Mouse (Mus musculus): Measurements from ENCODE around the gene Clic3. TPM values are rescaled to one million over a fixed set of nuclear protein-coding genes. Genes with fewer than 3 reads are reported as not detected.

Clic3 gene
- total and polyA plus RNA-seq, 3 experiments, result 0.15 to 0.27 TPM; not detected in 1

DNA sequence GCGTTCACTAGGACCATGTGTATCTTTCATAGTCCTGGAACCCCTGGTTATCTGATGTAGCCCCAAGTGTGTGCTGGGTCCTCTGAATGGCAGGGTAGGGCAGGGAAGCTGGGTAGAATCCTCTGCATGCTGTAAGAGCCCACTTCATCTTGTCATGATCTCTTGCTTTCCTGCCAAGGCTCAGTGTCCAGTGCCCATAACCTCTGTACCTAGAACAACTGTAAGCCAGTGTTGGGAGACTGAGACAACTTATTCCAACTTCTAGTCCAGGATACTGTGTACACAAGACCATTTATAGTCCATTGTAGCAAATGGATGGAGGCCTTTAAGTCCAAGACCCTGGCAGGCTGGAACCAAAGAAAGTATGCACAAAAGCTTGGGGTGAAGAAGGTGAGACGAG, 8.6 kb downstream of the Clic3 start:
- Histone ChIP-seq H3K27me3 (ENCODE audit: control insufficient read depth in 1 of 2, insufficient read depth in 2 of 2, low read length in 2 of 2) (peaks cover 0 to under 1% of the 10 kb centered on the region in 2 experiments; a peak in 1 of 4 replicates), H3K27ac (ENCODE audit: control insufficient read depth, low read depth, low read length) (no peak overlapping the region), H3K4me1 (ENCODE audit: control insufficient read depth in 1 of 2, insufficient read depth in 2 of 2, low read length in 2 of 2) (peaks cover 4 to 6% of the 10 kb centered on the region in 2 experiments; a peak in 3 of 4 replicates), H3K9me3 (replicated peaks; ENCODE audit: insufficient read depth, low read length) (no peaks in the 10 kb centered on the region), H3K9ac (ENCODE audit: control insufficient read depth, low read depth, low read length, poor library complexity, severe bottlenecking) (no peak overlapping the region), H3K4me3 (ENCODE audit: control insufficient read depth in 1 of 2, insufficient read depth in 1 of 2, low read depth in 2 of 2, low read length in 2 of 2) (no peak overlapping the region), H3K79me2 (ENCODE audit: control insufficient read depth, insufficient read depth, low read length, poor library complexity) (peaks cover 2% of the 10 kb centered on the region; the same call in 1 of the 2 replicates), H3K36me3 (ENCODE audit: control insufficient read depth in 1 of 2, insufficient read depth in 2 of 2, low read length in 2 of 2) (no peaks in the 10 kb centered on the region)
- no peak for DNase-seq (ENCODE audit: low read depth, low spot score)
- TF ChIP-seq POLR2AphosphoS5 (IDR thresholded peaks at IDR 0.05; ENCODE audit: borderline replicate concordance, low read depth, low read length), result no peak
- no peak for TF ChIP-seq GATA1 (IDR thresholded peaks at IDR 0.05; ENCODE audit: low read depth, low read length)
- no peak for TF ChIP-seq JUND (IDR thresholded peaks at IDR 0.05; ENCODE audit: low read depth, low read length)
- no peak for TF ChIP-seq SIN3A (IDR thresholded peaks at IDR 0.05; ENCODE audit: low read length)
- no peak for TF ChIP-seq MEF2A (IDR thresholded peaks at IDR 0.05; ENCODE audit: extremely low read depth, insufficient replicate concordance, low read depth, low read length, poor library complexity, severe bottlenecking)
- TF ChIP-seq MAFK (IDR thresholded peaks at IDR 0.05; ENCODE audit: borderline replicate concordance, low read depth, low read length), result no peak
- no peak for TF ChIP-seq EP300 (IDR thresholded peaks at IDR 0.05; ENCODE audit: low read depth in 1 of 2, low read length in 2 of 2)
- no peak for TF ChIP-seq MYC (IDR thresholded peaks at IDR 0.05; ENCODE audit: low read depth, low read length)
- TF ChIP-seq NELFE (IDR thresholded peaks at IDR 0.05; ENCODE audit: low read depth, low read length), result no peak
- TF ChIP-seq ETS1 (IDR thresholded peaks at IDR 0.05; ENCODE audit: low read depth, low read length), result no peak
- no peak for TF ChIP-seq HCFC1 (IDR thresholded peaks at IDR 0.05; ENCODE audit: low read depth, low read length)
- TF ChIP-seq TBP (IDR thresholded peaks at IDR 0.05; ENCODE audit: low read depth, low read length), result no peak
- no peak for TF ChIP-seq USF1 (IDR thresholded peaks at IDR 0.05; ENCODE audit: low read depth, low read length)
- no peak for TF ChIP-seq UBTF (IDR thresholded peaks at IDR 0.05; ENCODE audit: borderline replicate concordance, insufficient read depth, low read depth, low read length)

DNA sequence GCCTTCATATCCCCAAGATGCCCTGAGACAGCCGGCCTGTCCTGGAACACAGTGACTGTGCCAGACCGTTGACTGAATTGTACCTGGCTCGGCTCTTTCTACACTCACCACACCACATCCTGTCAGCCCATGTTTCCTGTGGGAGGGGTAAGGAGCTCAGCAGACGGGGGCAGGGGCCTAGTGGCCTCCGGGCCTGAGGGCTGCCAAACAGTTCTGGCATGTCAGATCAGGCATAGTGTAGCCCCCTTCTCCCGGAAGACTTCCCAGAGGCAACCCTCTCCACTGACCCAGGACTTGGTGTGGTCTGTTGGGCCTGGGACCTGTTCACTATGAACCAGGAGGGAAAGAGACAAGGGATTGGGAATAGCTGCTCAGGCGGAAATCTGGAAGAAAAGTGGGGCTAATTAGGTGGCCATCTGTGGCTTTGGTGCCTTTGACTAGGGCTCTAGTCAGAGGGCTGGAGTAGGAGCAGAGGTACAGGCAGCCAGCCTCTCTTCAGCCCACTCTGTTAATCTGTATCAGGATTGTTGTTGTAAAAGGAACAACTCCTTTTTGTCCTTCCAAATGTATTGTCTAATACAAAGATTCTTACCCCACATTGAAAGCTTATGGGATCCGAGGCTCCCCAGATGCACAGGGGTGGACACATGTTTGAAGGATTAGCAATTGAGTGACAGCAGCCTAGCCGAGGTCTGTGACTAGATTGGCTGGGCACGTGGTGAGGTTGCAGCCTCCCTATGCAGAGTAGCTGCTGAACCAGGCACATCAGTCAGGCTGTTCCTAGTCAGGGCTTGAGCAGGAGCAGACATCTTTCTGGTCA, 9.4 kb downstream of the Clic3 start:
- Histone ChIP-seq H3K27ac (ENCODE audit: control insufficient read depth, low read depth, low read length) (no peak overlapping the region), H3K4me3 (ENCODE audit: control insufficient read depth in 1 of 2, insufficient read depth in 1 of 2, low read depth in 2 of 2, low read length in 2 of 2) (no peak overlapping the region), H3K36me3 (ENCODE audit: control insufficient read depth in 1 of 2, insufficient read depth in 2 of 2, low read length in 2 of 2) (no peaks in the 10 kb centered on the region), H3K27me3 (ENCODE audit: control insufficient read depth in 1 of 2, insufficient read depth in 2 of 2, low read length in 2 of 2) (peaks cover 0 to 1% of the 10 kb centered on the region in 2 experiments; a peak in 2 of 4 replicates), H3K4me1 (ENCODE audit: control insufficient read depth in 1 of 2, insufficient read depth in 2 of 2, low read length in 2 of 2) (peaks cover 4 to 5% of the 10 kb centered on the region in 2 experiments; a peak in 3 of 4 replicates), H3K9ac (ENCODE audit: control insufficient read depth, low read depth, low read length, poor library complexity, severe bottlenecking) (no peak overlapping the region), H3K79me2 (ENCODE audit: control insufficient read depth, insufficient read depth, low read length, poor library complexity) (no peaks in the 10 kb centered on the region), H3K9me3 (replicated peaks; ENCODE audit: insufficient read depth, low read length) (no peaks in the 10 kb centered on the region)
- DNase-seq (ENCODE audit: low read depth, low spot score), result peak; percentile 23
- no peak for TF ChIP-seq SIN3A (IDR thresholded peaks at IDR 0.05; ENCODE audit: low read length)
- TF ChIP-seq NELFE (IDR thresholded peaks at IDR 0.05; ENCODE audit: low read depth, low read length), result no peak
- no peak for TF ChIP-seq RCOR1 (IDR thresholded peaks at IDR 0.05; ENCODE audit: low read depth, low read length)
- no peak for TF ChIP-seq EP300 (IDR thresholded peaks at IDR 0.05; ENCODE audit: low read depth in 1 of 2, low read length in 2 of 2)
- TF ChIP-seq CHD2 (IDR thresholded peaks at IDR 0.05; ENCODE audit: low read length), result no peak
- no peak for TF ChIP-seq GABPA (IDR thresholded peaks at IDR 0.05; ENCODE audit: low read depth, low read length)
- no peak for TF ChIP-seq POLR2A (IDR thresholded peaks at IDR 0.05; ENCODE audit: control insufficient read depth in 1 of 2, insufficient read depth in 1 of 2, low read depth in 1 of 2, low read length in 2 of 2, poor library complexity in 1 of 2)
- TF ChIP-seq GATA1 (IDR thresholded peaks at IDR 0.05; ENCODE audit: low read depth, low read length), result no peak
- TF ChIP-seq USF1 (IDR thresholded peaks at IDR 0.05; ENCODE audit: low read depth, low read length), result no peak
- no peak for TF ChIP-seq CHD1 (IDR thresholded peaks at IDR 0.05; ENCODE audit: low read depth, low read length)
- TF ChIP-seq MYC (IDR thresholded peaks at IDR 0.05; ENCODE audit: low read depth, low read length), result no peak
- no peak for TF ChIP-seq TBP (IDR thresholded peaks at IDR 0.05; ENCODE audit: low read depth, low read length)
- TF ChIP-seq POLR2AphosphoS2 (IDR thresholded peaks at IDR 0.05; ENCODE audit: low read length), result no peak
- no peak for TF ChIP-seq KAT2A (conservative IDR thresholded peaks at IDR 0.05; ENCODE audit: low read depth, low read length)
- TF ChIP-seq NRF1 (IDR thresholded peaks at IDR 0.05; ENCODE audit: insufficient read depth, low read depth, low read length, poor library complexity, severe bottlenecking), result no peak
- TF ChIP-seq RAD21 (IDR thresholded peaks at IDR 0.05; ENCODE audit: low read depth, low read length), result no peak
- TF ChIP-seq TAL1 (IDR thresholded peaks at IDR 0.05; ENCODE audit: low read length), result no peak
- no peak for TF ChIP-seq ETS1 (IDR thresholded peaks at IDR 0.05; ENCODE audit: low read depth, low read length)
- no peak for TF ChIP-seq MAZ (IDR thresholded peaks at IDR 0.05; ENCODE audit: low read depth, low read length)
- TF ChIP-seq MYB (IDR thresholded peaks at IDR 0.05; ENCODE audit: low read depth, low read length), result no peak
